Mouse (Mus musculus) 416B (cell line): ENCODE measurements around the gene Nedd9.
"Not testable (repeated sequence)": the region's sequence is repeated elsewhere in the genome, so short reads cannot be mapped to it uniquely, and the experiment has no call there.

Source experiments
- DNase-seq: peaks from one replicate; pipeline ENCODE4 v3.0.0; 2011; ENCODE audit warnings: low read depth

Gene Nedd9

DNA sequence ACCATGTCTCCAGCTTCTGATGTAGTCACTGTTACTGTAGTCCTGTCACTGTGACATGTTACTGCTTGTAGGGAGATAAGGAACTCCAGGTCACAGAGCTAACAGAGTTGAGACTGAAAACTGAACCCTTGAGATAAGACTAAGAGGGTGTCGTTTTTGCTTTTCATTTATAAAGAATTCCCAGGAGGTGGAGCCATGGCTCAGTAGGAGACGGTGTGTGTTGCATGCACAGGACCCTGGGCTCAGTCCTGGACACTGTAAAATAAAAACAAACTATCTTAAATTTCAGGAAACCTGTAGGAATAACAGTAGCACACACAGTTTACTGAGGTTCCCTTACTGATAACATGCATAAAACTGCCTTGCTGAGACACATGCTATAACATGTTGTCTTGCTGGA, 188.6 kb downstream of the Nedd9 start:
- peak; percentile 11 for DNase-seq

- no peak for DNase-seq
Observed at GRCm38 (mm10) chr13:41296396-41296795, 190.8 kb downstream of the Nedd9 start.

- DNase-seq, result no peak
Observed at GRCm38 (mm10) chr13:41295886-41296285, 191.3 kb downstream of the Nedd9 start.

DNA sequence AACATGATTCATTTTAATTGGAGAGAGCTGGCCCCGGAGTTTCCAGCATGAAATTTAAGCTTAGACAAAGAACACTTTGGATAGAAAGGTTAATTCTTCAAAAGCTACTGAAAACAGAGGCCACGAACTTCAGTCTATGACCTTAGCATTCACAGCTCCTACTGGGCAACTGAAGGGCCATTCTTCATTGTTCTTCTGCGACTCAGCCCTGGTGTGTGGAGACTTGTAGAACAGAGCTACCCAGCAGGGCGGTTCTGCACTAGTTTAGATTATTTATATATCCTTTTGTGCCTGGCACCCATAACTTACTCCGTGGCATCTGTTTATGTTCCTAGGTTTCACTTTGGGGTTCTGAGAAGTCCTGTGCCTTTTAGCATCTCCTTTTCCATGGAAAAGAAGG, 193.6 kb downstream of the Nedd9 start:
- DNase-seq, result no peak

DNA sequence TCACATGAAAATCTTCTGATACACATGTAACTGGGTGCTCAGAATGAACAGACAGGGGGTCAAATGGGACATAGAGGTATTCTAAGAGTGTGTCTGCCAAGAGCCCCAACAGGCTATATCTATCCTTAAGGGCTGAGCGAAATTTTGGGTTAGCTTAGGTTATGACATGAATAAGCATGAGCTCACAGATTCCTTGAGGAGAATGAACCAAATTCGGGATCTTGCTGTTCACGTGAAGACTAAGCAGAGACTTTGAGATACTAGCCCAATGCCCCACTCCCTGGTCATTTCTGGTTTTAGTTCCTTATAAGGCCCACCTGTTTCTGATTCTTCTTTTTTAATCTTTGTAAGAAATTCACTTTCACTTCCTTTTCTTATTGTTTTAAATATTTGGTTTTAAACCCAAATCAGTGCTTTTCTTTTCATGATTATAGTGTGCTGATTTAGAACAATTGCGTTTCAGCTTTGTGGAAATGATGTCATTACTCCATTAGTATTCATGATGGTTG, 195.6 kb downstream of the Nedd9 start:
- DNase-seq, result no peak

DNA sequence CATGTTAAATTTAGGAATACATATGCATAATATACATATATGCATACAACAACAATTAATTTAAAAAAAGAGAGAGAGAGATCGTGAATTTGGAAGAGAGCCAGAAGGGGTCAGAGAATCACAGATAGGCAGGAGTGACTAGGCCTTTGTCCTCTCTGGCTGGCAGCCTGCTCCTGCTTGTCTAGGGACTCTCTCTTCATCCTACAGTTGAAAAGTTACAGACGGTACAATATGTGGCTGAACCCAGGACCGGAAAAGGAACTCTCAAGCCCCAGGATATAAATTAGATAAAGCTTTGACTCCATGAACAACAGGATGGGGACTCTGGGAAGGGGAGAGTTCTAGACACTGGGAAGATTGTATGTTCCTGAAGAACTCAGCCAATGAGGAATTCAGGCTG, 200.9 kb downstream of the Nedd9 start:
- no peak for DNase-seq

- DNase-seq, result no peak
Observed at GRCm38 (mm10) chr13:41285448-41285847, 201.7 kb downstream of the Nedd9 start.

- peak; percentile 84 for DNase-seq
Observed at GRCm38 (mm10) chr13:41283256-41283655, 203.9 kb downstream of the Nedd9 start.

- DNase-seq, result no peak
Observed at GRCm38 (mm10) chr13:41280696-41281095, 206.5 kb downstream of the Nedd9 start.

DNA sequence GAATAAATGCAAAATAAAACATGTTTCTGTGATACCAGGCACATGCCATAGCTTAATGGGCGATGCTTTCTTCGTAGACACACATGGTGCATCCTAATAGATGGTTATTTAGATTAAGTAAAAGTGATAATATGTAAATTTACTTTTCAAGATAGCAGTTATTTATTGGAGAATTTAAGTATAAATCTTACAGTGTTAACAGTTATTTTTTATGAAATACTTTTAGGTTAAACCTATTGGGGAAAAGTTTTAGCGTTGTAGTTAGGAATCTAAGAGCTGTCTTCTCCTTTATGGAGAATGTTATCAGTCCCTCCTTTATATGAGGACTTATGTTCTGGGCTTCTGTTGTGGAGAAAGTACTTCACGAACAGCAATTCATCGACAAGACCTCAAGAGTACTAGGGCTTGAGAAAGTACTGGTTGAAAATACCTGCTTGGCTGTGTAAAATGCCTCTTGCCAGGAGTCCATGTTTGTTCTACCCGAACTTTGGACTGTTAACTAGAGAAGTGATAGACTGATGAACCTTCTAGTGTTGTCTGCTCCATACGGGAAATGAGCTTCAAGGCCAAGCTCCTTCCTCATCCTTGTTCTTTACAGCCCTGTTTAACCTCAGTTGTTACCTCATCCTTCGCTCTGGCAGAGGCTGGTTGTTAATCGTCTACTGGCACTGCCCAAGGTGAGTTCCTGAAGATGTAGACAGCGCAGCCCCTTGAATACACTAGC, 213.1 kb downstream of the Nedd9 start, which contains the start of gene Gm17364:
Gene Gm17364, minus strand, starts transcription at position 51 of the 724 bp plus-strand sequence.
- no peak for DNase-seq

- DNase-seq, result no peak
Observed at GRCm38 (mm10) chr13:41267827-41268408, 219.2 kb downstream of the Nedd9 start.

DNA sequence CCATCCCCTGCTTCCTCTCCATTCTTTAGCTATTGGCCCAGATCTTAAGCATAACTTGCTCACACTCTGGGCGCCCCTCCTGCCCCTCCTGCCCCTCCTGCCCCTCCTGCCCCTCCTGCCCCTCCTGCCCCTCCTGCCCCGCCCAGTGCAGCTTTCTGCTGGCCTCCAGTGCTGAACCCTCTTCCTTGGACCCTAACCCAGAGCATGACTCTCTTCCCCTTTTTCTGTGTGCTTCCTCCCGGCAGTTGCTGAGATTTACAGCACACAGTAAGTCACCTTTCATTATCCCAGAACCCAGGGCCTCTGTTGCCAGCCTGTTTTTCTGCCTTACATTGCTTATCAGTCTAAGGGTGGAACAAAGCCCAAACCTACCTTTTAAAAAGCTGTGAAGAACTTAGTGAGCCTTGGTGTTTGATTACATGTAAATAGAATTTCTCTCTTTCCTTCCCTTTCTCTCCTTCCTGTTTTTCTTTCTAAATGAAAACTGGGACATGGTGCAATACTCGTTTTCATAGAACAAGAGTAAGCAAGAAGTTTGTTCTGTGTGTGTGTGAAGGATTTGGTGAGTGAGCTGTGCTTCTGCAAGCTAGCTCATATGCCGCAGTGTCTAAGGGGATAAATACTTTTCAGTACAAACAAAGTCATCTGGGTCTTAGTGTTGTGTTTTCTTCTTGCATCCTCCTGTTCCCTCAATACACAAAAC, 223.7 kb downstream of the Nedd9 start:
- no peak for DNase-seq

DNA sequence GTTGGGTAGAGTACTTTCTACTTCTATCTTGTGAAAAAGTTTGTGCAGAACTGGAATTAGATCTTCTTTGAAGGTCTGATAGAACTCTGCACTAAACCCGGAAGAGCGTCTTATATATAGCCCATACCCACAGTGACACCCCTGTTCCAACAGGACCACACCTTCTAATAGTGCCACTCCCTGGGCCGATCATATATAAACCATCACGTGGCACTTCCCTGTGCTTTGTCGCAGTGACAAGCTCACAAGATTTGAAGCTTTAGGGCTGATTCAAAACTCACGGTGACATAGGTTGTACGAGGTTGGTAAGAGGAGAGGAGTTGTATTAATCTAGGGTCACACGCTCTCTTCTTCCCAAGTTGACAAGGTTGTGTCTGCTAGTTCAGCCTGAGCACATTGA, 225.5 kb downstream of the Nedd9 start:
- not testable (repeated sequence) for DNase-seq
